Mouse (Mus musculus): ENCODE results near the gene Gm37419. TPM values are rescaled to one million over a fixed set of nuclear protein-coding genes. Genes with fewer than 3 reads are reported as not detected.

Gm37419 gene
- polyA plus RNA-seq, 1 experiment from 2014 or later, result not detected

GRCm38 (mm10) chr16:23981925-23982851, 6.1 kb upstream of the Gm37419 start:
- peak overlapping the region; percentile 48; the same call in 1 of the 2 replicates for H3K27ac ChIP-seq
- H3K9me3 ChIP-seq, result no peaks in the 10 kb centered on the region
- peaks cover 5% of the 10 kb centered on the region; the same call in 1 of the 2 replicates for H3K27me3 ChIP-seq (replicated peaks)
- H3K36me3 ChIP-seq, result no peaks in the 10 kb centered on the region
- 7% methylated on average over 28 of the region's 28 CpGs for WGBS
- H3K4me2 ChIP-seq (replicated peaks), result peak overlapping the region; percentile 91
- ATAC-seq, result peak; percentile 76
- H3K4me3 ChIP-seq (replicated peaks), result peak overlapping the region; percentile 39
- H3K9ac ChIP-seq, result peak overlapping the region; percentile 8; the same call in 1 of the 2 replicates
- H3K4me1 ChIP-seq (replicated peaks), result peaks cover 22% of the 10 kb centered on the region

- H3K9ac ChIP-seq, result peak overlapping the region; percentile 24; the same call in 1 of the 2 replicates
- H3K4me3 ChIP-seq (replicated peaks), result peak overlapping the region; percentile 39
- peak overlapping the region; percentile 91 for H3K4me2 ChIP-seq (replicated peaks)
- under 1% methylated on average over 33 of the region's 33 CpGs for whole genome bisulfite sequencing
- H3K9me3 ChIP-seq, result no peaks in the 10 kb centered on the region
- no peaks in the 10 kb centered on the region for H3K36me3 ChIP-seq
- peak overlapping the region; percentile 48; the same call in 1 of the 2 replicates for H3K27ac ChIP-seq
- peaks cover 5% of the 10 kb centered on the region; the same call in 1 of the 2 replicates for H3K27me3 ChIP-seq (replicated peaks)
- ATAC-seq, result peak; percentile 14
- H3K4me1 ChIP-seq (replicated peaks), result peaks cover 22% of the 10 kb centered on the region
These were observed 5.2 kb upstream of the Gm37419 start for GRCm38 (mm10) chr16:23982891-23983588.

GRCm38 (mm10) chr16:23984183-23984582, 4.1 kb upstream of the Gm37419 start:
- Histone ChIP-seq H3K9ac (no peak overlapping the region), H3K4me3 (replicated peaks) (peak overlapping the region; percentile 35), H3K4me2 (replicated peaks) (peak overlapping the region; percentile 88), H3K36me3 (no peaks in the 10 kb centered on the region), H3K27me3 (replicated peaks) (peaks cover 5% of the 10 kb centered on the region; the same call in 1 of the 2 replicates), H3K9me3 (no peaks in the 10 kb centered on the region), H3K27ac (no peak overlapping the region), H3K4me1 (replicated peaks) (peaks cover 22% of the 10 kb centered on the region)
- peak; percentile 38 for ATAC-seq
- WGBS, result under 1% methylated on average over 22 of the region's 22 CpGs

GRCm38 (mm10) chr16:23984760-23985466, 3.4 kb upstream of the Gm37419 start:
- peak overlapping the region; percentile 13 for H3K9ac ChIP-seq
- H3K4me2 ChIP-seq (replicated peaks), result peak overlapping the region; percentile 88
- no peaks in the 10 kb centered on the region for H3K9me3 ChIP-seq
- 2% methylated on average over 22 of the region's 22 CpGs for WGBS
- H3K36me3 ChIP-seq, result no peaks in the 10 kb centered on the region
- no peak overlapping the region for H3K27ac ChIP-seq
- H3K4me3 ChIP-seq (replicated peaks), result peak overlapping the region; percentile 35
- H3K27me3 ChIP-seq (replicated peaks), result no peaks in the 10 kb centered on the region; the same call in 1 of the 2 replicates
- H3K4me1 ChIP-seq (replicated peaks), result peaks cover 22% of the 10 kb centered on the region
- ATAC-seq, result peak; percentile 7; the same call in 1 of the 2 replicates

GRCm38 (mm10) chr16:23985467-23985861, 2.8 kb upstream of the Gm37419 start:
- 6% methylated on average over 6 of the region's 6 CpGs for WGBS

GRCm38 (mm10) chr16:23986176-23986575, 2.1 kb upstream of the Gm37419 start:
- Histone ChIP-seq H3K4me2 (replicated peaks) (peak overlapping the region; percentile 90), H3K9ac (no peak overlapping the region), H3K27ac (no peak overlapping the region), H3K4me3 (replicated peaks) (peak overlapping the region; percentile 77; the same call in 1 of the 2 replicates), H3K36me3 (no peaks in the 10 kb centered on the region), H3K27me3 (replicated peaks) (no peaks in the 10 kb centered on the region), H3K4me1 (replicated peaks) (peaks cover 16% of the 10 kb centered on the region), H3K9me3 (no peaks in the 10 kb centered on the region)
- ATAC-seq, result no peak
- WGBS, result 29% methylated on average over 3 of the region's 3 CpGs

More at GRCm38 (mm10) chr16:23985467-23985861, 2.8 kb upstream of the Gm37419 start:
- H3K27ac ChIP-seq, result no peak overlapping the region
- no peaks in the 10 kb centered on the region for H3K9me3 ChIP-seq
- no peaks in the 10 kb centered on the region; the same call in 1 of the 2 replicates for H3K27me3 ChIP-seq (replicated peaks)
- H3K4me2 ChIP-seq (replicated peaks), result peak overlapping the region; percentile 88
- H3K4me1 ChIP-seq (replicated peaks), result peaks cover 22% of the 10 kb centered on the region
- H3K9ac ChIP-seq, result no peak overlapping the region
- H3K4me3 ChIP-seq (replicated peaks), result no peak overlapping the region
- no peak for ATAC-seq
- H3K36me3 ChIP-seq, result no peaks in the 10 kb centered on the region

GRCm38 (mm10) chr16:23986871-23987270, 1.4 kb upstream of the Gm37419 start:
- H3K4me2 ChIP-seq (replicated peaks), result peak overlapping the region; percentile 90
- H3K4me1 ChIP-seq (replicated peaks), result peaks cover 10% of the 10 kb centered on the region
- no peaks in the 10 kb centered on the region for H3K9me3 ChIP-seq
- H3K4me3 ChIP-seq (replicated peaks), result peak overlapping the region; percentile 77
- no peaks in the 10 kb centered on the region for H3K27me3 ChIP-seq (replicated peaks)
- H3K9ac ChIP-seq, result peak overlapping the region; percentile 88
- 2% methylated on average over 17 of the region's 17 CpGs for WGBS
- H3K36me3 ChIP-seq, result no peaks in the 10 kb centered on the region
- H3K27ac ChIP-seq, result no peak overlapping the region
- ATAC-seq, result no peak

- ATAC-seq, result 0 out of 2 replicates have a peak, but pooled peaks have one; percentile 11
These were observed 733 bp upstream of the Gm37419 start for GRCm38 (mm10) chr16:23987341-23988156.

GRCm38 (mm10) chr16:23988157-23988465, 171 bp upstream of the Gm37419 start:
- ATAC-seq, result no peak
- Histone ChIP-seq H3K9me3 (no peaks in the 10 kb centered on the region), H3K36me3 (no peaks in the 10 kb centered on the region), H3K4me1 (replicated peaks) (peaks cover 7% of the 10 kb centered on the region; the same call in 1 of the 2 replicates), H3K4me3 (replicated peaks) (peak overlapping the region; percentile 77), H3K27ac (peak overlapping the region; percentile 94), H3K9ac (peak overlapping the region; percentile 88), H3K27me3 (replicated peaks) (no peaks in the 10 kb centered on the region), H3K4me2 (replicated peaks) (peak overlapping the region; percentile 90)
- under 1% methylated on average over 13 of the region's 13 CpGs for WGBS

More at GRCm38 (mm10) chr16:23987341-23988156, 733 bp upstream of the Gm37419 start:
- Histone ChIP-seq H3K4me3 (replicated peaks) (peak overlapping the region; percentile 77), H3K27me3 (replicated peaks) (no peaks in the 10 kb centered on the region), H3K9me3 (no peaks in the 10 kb centered on the region), H3K4me1 (replicated peaks) (peaks cover 7% of the 10 kb centered on the region; the same call in 1 of the 2 replicates), H3K27ac (peak overlapping the region; percentile 94), H3K36me3 (no peaks in the 10 kb centered on the region), H3K9ac (peak overlapping the region; percentile 88), H3K4me2 (replicated peaks) (peak overlapping the region; percentile 90)
- WGBS, result under 1% methylated on average over 64 of the region's 64 CpGs

- peak overlapping the region; percentile 90 for H3K4me2 ChIP-seq (replicated peaks)
- no peak for ATAC-seq
- peak overlapping the region; percentile 94 for H3K27ac ChIP-seq
- no peaks in the 10 kb centered on the region for H3K27me3 ChIP-seq (replicated peaks)
- H3K9me3 ChIP-seq, result no peaks in the 10 kb centered on the region
- peaks cover 10% of the 10 kb centered on the region for H3K4me1 ChIP-seq (replicated peaks)
- H3K4me3 ChIP-seq (replicated peaks), result peak overlapping the region; percentile 77
- WGBS, result 11% methylated on average over 25 of the region's 25 CpGs
- peak overlapping the region; percentile 62 for H3K9ac ChIP-seq
- H3K36me3 ChIP-seq, result no peaks in the 10 kb centered on the region
These were observed 1.2 kb downstream of the Gm37419 start for GRCm38 (mm10) chr16:23989209-23990160.

All from intestine, embryonic 15.5 days (tissue).